Mouse (Mus musculus) liver, postnatal 0 days (tissue): Measurements from ENCODE around the gene Abcg5. TPM values are rescaled to one million over a fixed set of nuclear protein-coding genes. Genes with fewer than 3 reads are reported as not detected.
A peak's percentile ranks its signal among the peaks of the same experiment; 100 is the strongest.

Experiments used
- ATAC-seq: fragments of 200-750 bp; cut with Nextera tagmentation; 2 replicates; pipeline ENCODE4 v1.8.0; 2017; ENCODE audit warnings: mild to moderate bottlenecking, moderate library complexity
- DNase-seq: peaks from one replicate; pipeline ENCODE4 v3.0.0-alpha.2; 2016
- H3K27ac ChIP-seq: fragments of 300-500 bp; sonication (generic); 2 replicates; pipeline ENCODE4 v1.5.1; 2014; ENCODE audit warnings: antibody characterized with exemption, moderate library complexity, mild to moderate bottlenecking, low read depth
- H3K27me3 ChIP-seq: fragments of 300-500 bp; sonication (generic); 2 replicates; pipeline ENCODE4 v1.6.1; 2014; ENCODE audit warnings: low read length, control low read depth, mixed read lengths; ENCODE audit not compliant: insufficient read depth
- H3K36me3 ChIP-seq: fragments of 300-500 bp; sonication (generic); replicated peaks from 2 replicates; pipeline ENCODE4 v1.6.1; 2014; ENCODE audit warnings: mild to moderate bottlenecking, control low read depth, low read length, moderate library complexity, mixed read lengths; ENCODE audit not compliant: insufficient read depth
- H3K4me1 ChIP-seq: fragments of 300-500 bp; sonication (generic); 2 replicates; pipeline ENCODE4 v1.6.1; 2014; ENCODE audit warnings: antibody characterized with exemption, mild to moderate bottlenecking, control low read depth; ENCODE audit not compliant: insufficient read depth
- H3K4me2 ChIP-seq: fragments of 300-500 bp; sonication (generic); 2 replicates; pipeline ENCODE4 v1.6.1; 2014; ENCODE audit warnings: low read depth, mild to moderate bottlenecking, low read length, moderate library complexity, mixed read lengths
- H3K4me3 ChIP-seq: fragments of 300-500 bp; sonication (generic); 2 replicates; pipeline ENCODE4 v1.5.1; 2014; ENCODE audit warnings: low read depth, low read length
- H3K9ac ChIP-seq: fragments of 300-500 bp; sonication (generic); replicated peaks from 2 replicates; pipeline ENCODE4 v1.6.1; 2014; ENCODE audit warnings: mild to moderate bottlenecking, moderate library complexity
- H3K9me3 ChIP-seq: fragments of 300-500 bp; sonication (generic); 2 replicates; pipeline ENCODE4 v1.6.1; 2016; ENCODE audit warnings: mild to moderate bottlenecking, control low read depth, low read length, mixed read lengths
- CTCF ChIP-seq: sonication (generic); IDR thresholded peaks from 2 replicates; pipeline ENCODE4 v1.5.1; 2016; ENCODE audit warnings: antibody characterized with exemption, low read depth
- EP300 ChIP-seq: IDR thresholded peaks from 2 replicates; pipeline ENCODE4 v1.6.1; 2016; ENCODE audit warnings: antibody characterized with exemption, low read depth, mild to moderate bottlenecking
- WGBS: fragments of 180-500 bp; shearing (Covaris S2); extraction: QIAGEN DNeasy Blood & Tissue Kit; methylation state at CpG from one replicate; pipeline ENCODE4 v1.1.7; 2014; ENCODE audit not compliant: insufficient replicate concordance; 5-methylcytosine and 5-hydroxymethylcytosine counted together
- polyA plus RNA-seq: library from polyadenylated mRNA; unstranded; fragments of >200 nt; fragmentation: Nextera tagmentation; extraction: Ambion mirVana; gene quantifications from 2 replicates; pipeline ENCODE4 v1.2.1, GENCODE M21; 2015

Gene Abcg5
- polyA plus RNA-seq, result 9.3 and 12.7 TPM in 2 replicates

GRCm38 (mm10) chr17:84682734-84683717 lies at the start of gene Abcg5:
Gene Abcg5, minus strand, starts transcription at chr17:84683011.
- 64% methylated on average over 18 of the region's 18 CpGs for WGBS

GRCm38 (mm10) chr17:84732612-84733011 lies 49.8 kb upstream of the Abcg5 start:
- H3K27me3 ChIP-seq, result no peaks in the 10 kb centered on the region
- H3K4me2 ChIP-seq, result no peak overlapping the region
- peaks cover 28% of the 10 kb centered on the region for H3K36me3 ChIP-seq
- 42% methylated on average over 8 of the region's 8 CpGs for WGBS
- ATAC-seq, result peak; percentile 98
- peak overlapping the region; percentile 86 for H3K27ac ChIP-seq
- no peaks in the 10 kb centered on the region for H3K9me3 ChIP-seq
- peak; percentile 86 for DNase-seq
- H3K9ac ChIP-seq, result no peak overlapping the region
- H3K4me3 ChIP-seq, result no peak overlapping the region
- peaks cover 15% of the 10 kb centered on the region for H3K4me1 ChIP-seq
- TF ChIP-seq CTCF (no peak), EP300 (peak; percentile 93)

More at GRCm38 (mm10) chr17:84682734-84683717, at the start of gene Abcg5:
- Histone ChIP-seq H3K27ac (peak within 1 kb of the TSS; percentile 68; the same call in 1 of the 2 replicates), H3K4me3 (0 out of 2 replicates have a peak within 1 kb of the TSS, but pooled peaks have one; percentile 15), H3K4me1 (peaks cover 4% of the 10 kb centered on the region; the same call in 1 of the 2 replicates), H3K9me3 (no peaks in the 10 kb centered on the region), H3K36me3 (no peaks in the 10 kb centered on the region), H3K4me2 (peak within 1 kb of the TSS; percentile 52), H3K9ac (peak within 1 kb of the TSS; percentile 41; the same call in 1 of the 2 replicates), H3K27me3 (no peaks in the 10 kb centered on the region)
- no peak for TF ChIP-seq CTCF
- TF ChIP-seq EP300, result 0 out of 2 replicates have a peak, but pooled peaks have one; percentile 28
- ATAC-seq, result peak; percentile 89
- no peak for DNase-seq

DNA sequence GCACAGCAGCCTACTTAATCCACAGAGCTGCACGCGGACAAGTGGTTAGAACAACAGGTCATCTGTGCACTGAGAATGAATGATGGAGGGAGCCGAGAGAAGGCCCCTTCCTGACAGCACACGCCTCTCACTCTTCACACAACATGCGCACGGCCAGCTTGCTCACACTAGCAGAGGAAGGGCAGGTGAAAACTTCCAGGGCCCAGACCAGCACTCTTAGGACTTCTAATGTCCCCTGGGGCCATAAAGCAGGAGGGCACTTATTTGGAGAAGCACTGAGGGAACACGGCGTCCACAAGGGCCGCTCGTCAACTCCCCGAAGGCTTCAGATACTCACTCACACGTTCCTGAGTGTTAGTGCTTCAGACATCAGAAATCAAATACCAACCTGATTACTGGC lies 48.5 kb upstream of the Abcg5 start:
- no peak overlapping the region for H3K9ac ChIP-seq
- ATAC-seq (no peak), DNase-seq (no peak)
- no peak overlapping the region for H3K4me3 ChIP-seq
- H3K4me2 ChIP-seq, result no peak overlapping the region
- H3K4me1 ChIP-seq, result peaks cover 12% of the 10 kb centered on the region
- H3K27me3 ChIP-seq, result no peaks in the 10 kb centered on the region
- peaks cover 32% of the 10 kb centered on the region for H3K36me3 ChIP-seq
- no peak for TF ChIP-seq EP300
- no peak for TF ChIP-seq CTCF
- H3K27ac ChIP-seq, result peak overlapping the region; percentile 79
- H3K9me3 ChIP-seq, result no peaks in the 10 kb centered on the region
- 94% methylated on average over 12 of the region's 12 CpGs for WGBS

DNA sequence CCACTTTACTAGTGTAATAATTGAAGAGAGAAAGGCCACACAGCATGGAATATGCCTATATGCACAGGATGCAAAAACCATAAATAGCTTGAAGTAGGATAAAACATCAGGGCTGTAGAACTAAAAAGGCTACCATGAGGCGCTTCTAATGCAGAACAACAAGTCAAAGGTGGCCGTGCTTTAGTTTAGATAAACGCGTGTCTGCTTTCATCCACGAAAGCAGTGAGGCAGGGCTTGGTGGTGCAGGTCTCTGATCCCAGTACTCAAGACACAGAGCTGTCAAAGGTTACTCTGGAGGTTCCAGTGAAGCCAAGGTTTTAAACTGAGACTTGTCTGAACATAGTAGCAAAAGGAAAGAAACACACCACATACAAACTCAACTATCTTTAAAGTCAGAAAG lies 46.3 kb upstream of the Abcg5 start:
- H3K27ac ChIP-seq, result peak overlapping the region; percentile 48; the same call in 1 of the 2 replicates
- peaks cover 40% of the 10 kb centered on the region for H3K36me3 ChIP-seq
- no peak overlapping the region for H3K4me2 ChIP-seq
- no peak for DNase-seq
- TF ChIP-seq EP300, result no peak
- TF ChIP-seq CTCF, result no peak
- no peak overlapping the region for H3K4me3 ChIP-seq
- H3K4me1 ChIP-seq, result peaks cover 12% of the 10 kb centered on the region
- WGBS, result 73% methylated on average over 5 of the region's 5 CpGs
- ATAC-seq, result no peak
- no peaks in the 10 kb centered on the region for H3K9me3 ChIP-seq
- no peak overlapping the region for H3K9ac ChIP-seq
- H3K27me3 ChIP-seq, result no peaks in the 10 kb centered on the region

GRCm38 (mm10) chr17:84728201-84728911 lies 45.5 kb upstream of the Abcg5 start:
- Histone ChIP-seq H3K4me2 (peak overlapping the region; percentile 8; the same call in 1 of the 2 replicates), H3K9me3 (no peaks in the 10 kb centered on the region), H3K27me3 (no peaks in the 10 kb centered on the region), H3K27ac (peak overlapping the region; percentile 1; the same call in 1 of the 2 replicates), H3K4me3 (no peak overlapping the region), H3K9ac (no peak overlapping the region), H3K4me1 (peaks cover 10% of the 10 kb centered on the region), H3K36me3 (peaks cover 45% of the 10 kb centered on the region)
- DNase-seq (no peak), ATAC-seq (peak; percentile 51)
- TF ChIP-seq CTCF (peak; percentile 14; the same call in 1 of the 2 replicates), EP300 (peak; percentile 94)
- 43% methylated on average over 1 of the region's 1 CpGs for WGBS
